Mouse (Mus musculus) duodenum, adult 2 months (tissue): ENCODE data around the gene Nelfe. TPM values are rescaled to one million over a fixed set of nuclear protein-coding genes. Genes with fewer than 3 reads are reported as not detected.

Experiments
- polyA plus RNA-seq: library from polyadenylated mRNA; depleted of rRNA; stranded (reverse); fragments of >200 nt; gene quantifications from 2 replicates; pipeline ENCODE4 v1.2.3, GENCODE M21; 2012; ENCODE audit warnings: low replicate concordance; rRNA removed

The Nelfe gene
- polyA plus RNA-seq: 14.9 and 36.1 TPM in 2 replicates

GRCm38 (mm10) chr17:34849722-34850516, at the start of gene Nelfe, which contains the start of gene Skiv2l:
TSS of gene Nelfe (plus strand) at chr17:34850391.
TSS of gene Skiv2l (minus strand) at chr17:34850210.

GRCm38 (mm10) chr17:34804301-34804700, 45.9 kb upstream of the Nelfe start, which contains the start of gene Cyp21a1:
TSS of gene Cyp21a1 (minus strand) at chr17:34804561.

GRCm38 (mm10) chr17:34836856-34837221, 13.4 kb upstream of the Nelfe start, which contains the start of the genes Stk19 and Dxo:
TSS of gene Stk19 (minus strand) at chr17:34836945.
TSS of gene Dxo (plus strand) at chr17:34837019.

GRCm38 (mm10) chr17:34862416-34863081, 12.4 kb downstream of the Nelfe start, which contains the start of gene Cfb:
TSS of gene Cfb (minus strand) at chr17:34862518.

GRCm38 (mm10) chr17:34879336-34879879, 29.2 kb downstream of the Nelfe start, which contains the start of gene Zbtb12:
TSS of gene Zbtb12 (plus strand) at chr17:34879483.

GRCm38 (mm10) chr17:34881683-34882310, 31.6 kb downstream of the Nelfe start, which contains the start of gene Gm20547:
TSS of gene Gm20547 (minus strand) at chr17:34882042.

GRCm38 (mm10) chr17:34898160-34898586, 48.0 kb downstream of the Nelfe start, which contains the start of the genes C2 and Ehmt2:
TSS of gene C2 (minus strand) at chr17:34898265.
TSS of gene Ehmt2 (plus strand) at chr17:34898469.

Other genes with a start within 250 kb of the Nelfe start
- 133 and 182 TPM in 2 replicates for gene Rnf5, start 246.7 kb upstream of the Nelfe start, polyA plus RNA-seq
- 355 and 550 TPM in 2 replicates for gene Agpat1, start 246.1 kb upstream of the Nelfe start, polyA plus RNA-seq
- gene Egfl8, start 234.4 kb upstream of the Nelfe start, polyA plus RNA-seq: 1.4 and 2.1 TPM in 2 replicates
- 25.9 and 43.4 TPM in 2 replicates for gene Ppt2, start 221.9 kb upstream of the Nelfe start, polyA plus RNA-seq
- 7.7 and 10.5 TPM in 2 replicates for gene Prrt1, start 220.9 kb upstream of the Nelfe start, polyA plus RNA-seq
- 1.8 and 2.4 TPM in 2 replicates for gene Fkbpl, start 205.6 kb upstream of the Nelfe start, polyA plus RNA-seq
- gene Atf6b, start 203.2 kb upstream of the Nelfe start, polyA plus RNA-seq: 67.2 and 71.2 TPM in 2 replicates
- 10.1 and 15.3 TPM in 2 replicates for gene Tnxb, start 179.9 kb upstream of the Nelfe start, polyA plus RNA-seq
- gene C4b, start 106.5 kb upstream of the Nelfe start, polyA plus RNA-seq: 13.4 and 20.2 TPM in 2 replicates
- 4.3 and 8.4 TPM in 2 replicates for gene Cyp21a1, start 45.8 kb upstream of the Nelfe start, polyA plus RNA-seq
- gene Stk19, start 13.4 kb upstream of the Nelfe start, polyA plus RNA-seq: 55.2 and 59.8 TPM in 2 replicates
- gene Dxo, start 13.4 kb upstream of the Nelfe start, polyA plus RNA-seq: 63.9 and 83.5 TPM in 2 replicates
- gene Skiv2l, start 181 bp upstream of the Nelfe start, polyA plus RNA-seq: 66.9 and 74.8 TPM in 2 replicates
- 16.5 and 49.9 TPM in 2 replicates for gene Cfb, start 12.1 kb downstream of the Nelfe start, polyA plus RNA-seq
- gene Zbtb12, start 29.1 kb downstream of the Nelfe start, polyA plus RNA-seq: 6.2 and 6.7 TPM in 2 replicates
- not detected in 2 replicates for gene Gm20547, start 31.7 kb downstream of the Nelfe start, polyA plus RNA-seq
- 5.1 and 6.8 TPM in 2 replicates for gene C2, start 47.9 kb downstream of the Nelfe start, polyA plus RNA-seq
- gene Ehmt2, start 48.1 kb downstream of the Nelfe start, polyA plus RNA-seq: 206 and 215 TPM in 2 replicates
- gene Slc44a4, start 64.1 kb downstream of the Nelfe start, polyA plus RNA-seq: 74.7 and 81.1 TPM in 2 replicates
- 40.9 and 52.9 TPM in 2 replicates for gene Neu1, start 80.9 kb downstream of the Nelfe start, polyA plus RNA-seq
- 5.4 and 9.5 TPM in 2 replicates for gene Hspa1b, start 108.8 kb downstream of the Nelfe start, polyA plus RNA-seq
- gene Gm20481, start 119.5 kb downstream of the Nelfe start, polyA plus RNA-seq: not detected in 2 replicates
- 4.9 and 6.7 TPM in 2 replicates for gene Hspa1a, start 121.8 kb downstream of the Nelfe start, polyA plus RNA-seq
- gene Hspa1l, start 122.3 kb downstream of the Nelfe start, polyA plus RNA-seq: 0.15 and 0.22 TPM in 2 replicates
- 88.2 and 110 TPM in 2 replicates for gene Lsm2, start 131.5 kb downstream of the Nelfe start, polyA plus RNA-seq
- 142 and 150 TPM in 2 replicates for gene Vars, start 150.6 kb downstream of the Nelfe start, polyA plus RNA-seq
- gene Vwa7, start 166.2 kb downstream of the Nelfe start, polyA plus RNA-seq: 1.6 and 2.0 TPM in 2 replicates
- gene Sapcd1, start 177.6 kb downstream of the Nelfe start, polyA plus RNA-seq: 0.41 and 0.69 TPM in 2 replicates
- 2.0 and 5.6 TPM in 2 replicates for gene Msh5, start 196.4 kb downstream of the Nelfe start, polyA plus RNA-seq
- gene Clic1, start 199.6 kb downstream of the Nelfe start, polyA plus RNA-seq: 133 and 202 TPM in 2 replicates
- gene Ddah2, start 208.6 kb downstream of the Nelfe start, polyA plus RNA-seq: 13.4 and 17.5 TPM in 2 replicates
- gene Ly6g6c, start 215.0 kb downstream of the Nelfe start, polyA plus RNA-seq: 0.85 and 7.5 TPM in 2 replicates
- gene Mpig6b, start 215.8 kb downstream of the Nelfe start, polyA plus RNA-seq: 0.18 and 0.55 TPM in 2 replicates
- 0.15 and 29.8 TPM in 2 replicates for gene Ly6g6e, start 226.5 kb downstream of the Nelfe start, polyA plus RNA-seq
- gene Ly6g6d, start 227.7 kb downstream of the Nelfe start, polyA plus RNA-seq: 5.8 and 13.6 TPM in 2 replicates
- gene Ly6g6f, start 235.2 kb downstream of the Nelfe start, polyA plus RNA-seq: 3.3 and 4.6 TPM in 2 replicates
- gene Abhd16a, start 238.9 kb downstream of the Nelfe start, polyA plus RNA-seq: 135 and 240 TPM in 2 replicates